Mouse (Mus musculus) myocyte (in vitro differentiated cells): ENCODE data around the gene Iars.

Experiments
- CEBPB ChIP-seq: IDR thresholded peaks from 2 replicates; pipeline ENCODE4 v1.6.1; 2011; ENCODE audit warnings: mild to moderate bottlenecking, moderate library complexity; ENCODE audit not compliant: poor library complexity, insufficient read depth, severe bottlenecking
- E2F4 ChIP-seq: IDR thresholded peaks from one replicate; pipeline ENCODE4 v1.6.1; 2011; ENCODE audit warnings: mild to moderate bottlenecking, control low read depth, moderate library complexity; ENCODE audit not compliant: insufficient read depth
- POLR2A ChIP-seq: IDR thresholded peaks from one replicate; pipeline ENCODE4 v1.6.1; 2011; ENCODE audit warnings: low read depth, mild to moderate bottlenecking, control low read depth, moderate library complexity; ENCODE audit not compliant: insufficient read length
- POLR2AphosphoS2 ChIP-seq: IDR thresholded peaks from one replicate; pipeline ENCODE4 v1.6.1; 2011; ENCODE audit warnings: low read depth, control low read depth; ENCODE audit not compliant: insufficient read length
- TCF12 ChIP-seq: IDR thresholded peaks from one replicate; pipeline ENCODE4 v1.6.1; 2011; ENCODE audit warnings: mild to moderate bottlenecking, control low read depth; ENCODE audit not compliant: poor library complexity, insufficient read depth, severe bottlenecking
- TCF3 ChIP-seq: IDR thresholded peaks from one replicate; pipeline ENCODE4 v1.6.1; 2011; ENCODE audit warnings: low read depth, control low read depth; ENCODE audit not compliant: insufficient read length

GRCm38 (mm10) chr13:49738011-49738410 is 56.1 kb downstream of the Iars start:
- TF ChIP-seq POLR2A (no peak), POLR2AphosphoS2 (no peak), E2F4 (no peak), TCF12 (no peak), CEBPB (no peak), TCF3 (no peak)
